Mouse (Mus musculus) myocyte (in vitro differentiated cells): ENCODE results near the gene Hist1h4f. TPM values are rescaled to one million over a fixed set of nuclear protein-coding genes. Genes with fewer than 3 reads are reported as not detected.
A peak's percentile ranks its signal among the peaks of the same experiment; 100 is the strongest.
"Not testable (repeated sequence)": the region's sequence is repeated elsewhere in the genome, so short reads cannot be mapped to it uniquely, and the experiment has no call there.

ENCODE experiments used
- H3K27me3 ChIP-seq: one replicate; pipeline ENCODE4 v1.6.1; 2011; ENCODE audit not compliant: control insufficient read depth, insufficient read depth, insufficient read length
- H3K36me3 ChIP-seq: one replicate; pipeline ENCODE4 v1.6.1; 2011; ENCODE audit not compliant: control insufficient read depth, insufficient read depth
- H3K4me2 ChIP-seq: one replicate; pipeline ENCODE4 v1.6.1; 2011; ENCODE audit warnings: low read depth, control low read depth
- H3K4me3 ChIP-seq: one replicate; pipeline ENCODE4 v1.5.1; 2011; ENCODE audit warnings: mild to moderate bottlenecking, control low read depth, moderate library complexity
- H3K79me2 ChIP-seq: one replicate; pipeline ENCODE4 v1.6.1; 2011; ENCODE audit not compliant: control insufficient read depth, insufficient read depth
- H3ac ChIP-seq: one replicate; pipeline ENCODE4 v1.6.1; 2011; ENCODE audit not compliant: control insufficient read depth, insufficient read length
- CEBPB ChIP-seq: IDR thresholded peaks from 2 replicates; pipeline ENCODE4 v1.6.1; 2011; ENCODE audit warnings: mild to moderate bottlenecking, moderate library complexity; ENCODE audit not compliant: poor library complexity, insufficient read depth, severe bottlenecking
- E2F4 ChIP-seq: IDR thresholded peaks from one replicate; pipeline ENCODE4 v1.6.1; 2011; ENCODE audit warnings: mild to moderate bottlenecking, control low read depth, moderate library complexity; ENCODE audit not compliant: insufficient read depth
- MYOD1 ChIP-seq, 3 experiments: IDR thresholded peaks; one replicate each; pipeline ENCODE4 v1.6.1; 2011; ENCODE audit warnings: control low read depth in 2 of 3, low read depth in 2 of 3, mild to moderate bottlenecking in 2 of 3, moderate library complexity in 1 of 3; ENCODE audit not compliant: insufficient read length in 2 of 3, control insufficient read depth in 1 of 3
- MYOG ChIP-seq, 3 experiments: IDR thresholded peaks; one replicate each; pipeline ENCODE4 v1.6.1; 2011; ENCODE audit warnings: control low read depth in 2 of 3, low read depth in 2 of 3, mild to moderate bottlenecking in 2 of 3; ENCODE audit not compliant: insufficient read length in 2 of 3, control insufficient read depth in 1 of 3, insufficient read depth in 1 of 3
- POLR2A ChIP-seq: IDR thresholded peaks from one replicate; pipeline ENCODE4 v1.6.1; 2011; ENCODE audit warnings: low read depth, mild to moderate bottlenecking, control low read depth, moderate library complexity; ENCODE audit not compliant: insufficient read length
- POLR2AphosphoS2 ChIP-seq: IDR thresholded peaks from one replicate; pipeline ENCODE4 v1.6.1; 2011; ENCODE audit warnings: low read depth, control low read depth; ENCODE audit not compliant: insufficient read length
- REST ChIP-seq: IDR thresholded peaks from one replicate; pipeline ENCODE4 v1.6.1; 2011; ENCODE audit warnings: mild to moderate bottlenecking, control low read depth, moderate library complexity; ENCODE audit not compliant: insufficient read depth, insufficient read length
- SRF ChIP-seq: IDR thresholded peaks from one replicate; pipeline ENCODE4 v1.6.1; 2011; ENCODE audit warnings: low read depth; ENCODE audit not compliant: control insufficient read depth, insufficient read length
- TCF12 ChIP-seq: IDR thresholded peaks from one replicate; pipeline ENCODE4 v1.6.1; 2011; ENCODE audit warnings: mild to moderate bottlenecking, control low read depth; ENCODE audit not compliant: poor library complexity, insufficient read depth, severe bottlenecking
- TCF3 ChIP-seq: IDR thresholded peaks from one replicate; pipeline ENCODE4 v1.6.1; 2011; ENCODE audit warnings: low read depth, control low read depth; ENCODE audit not compliant: insufficient read length
- USF1 ChIP-seq: IDR thresholded peaks from one replicate; pipeline ENCODE4 v1.6.1; 2011; ENCODE audit warnings: low read depth, mild to moderate bottlenecking, control low read depth, moderate library complexity
- polyA plus RNA-seq: library from polyadenylated mRNA; unstranded; fragments of >200 nt; fragmentation: generic; extraction: Trizol; gene quantifications from one replicate; pipeline ENCODE4 v1.2.1, GENCODE M21; 2012; ENCODE audit warnings: missing spikeins

Hist1h4f gene
- polyA plus RNA-seq, 1 experiment, result 4.1 TPM

DNA sequence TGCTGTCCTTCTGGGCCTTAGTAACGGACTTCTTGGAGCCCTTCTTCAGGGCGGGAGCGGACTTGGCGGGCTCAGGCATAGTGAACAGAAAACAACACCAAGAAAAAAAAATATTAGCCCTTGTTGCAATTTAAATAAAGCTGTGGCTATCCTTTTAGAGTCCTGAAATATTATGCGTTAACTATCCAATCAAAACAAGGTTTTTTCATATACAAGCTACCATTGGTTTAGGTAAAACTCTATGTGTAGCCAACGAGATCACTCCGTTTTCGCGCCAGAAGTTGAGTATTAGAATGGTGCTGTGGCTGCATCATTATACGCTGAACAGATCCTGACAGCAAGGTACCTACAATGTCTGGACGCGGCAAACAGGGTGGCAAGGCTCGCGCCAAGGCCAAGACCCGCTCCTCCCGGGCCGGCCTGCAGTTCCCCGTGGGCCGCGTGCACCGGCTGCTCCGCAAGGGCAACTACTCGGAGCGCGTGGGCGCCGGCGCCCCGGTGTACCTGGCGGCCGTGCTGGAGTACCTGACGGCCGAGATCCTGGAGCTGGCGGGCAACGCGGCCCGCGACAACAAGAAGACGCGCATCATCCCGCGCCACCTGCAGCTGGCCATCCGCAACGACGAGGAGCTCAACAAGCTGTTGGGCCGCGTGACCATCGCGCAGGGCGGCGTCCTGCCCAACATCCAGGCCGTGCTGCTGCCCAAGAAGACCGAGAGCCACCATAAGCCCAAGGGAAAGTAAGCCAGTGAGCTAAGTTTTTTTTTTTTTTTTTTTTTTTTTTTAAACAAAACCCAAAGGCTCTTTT is 17.7 kb downstream of the Hist1h4f start, which contains the start of gene Hist1h2af:
Gene Hist1h2af, plus strand, starts transcription at position 347 of the 808 bp plus-strand sequence.
- H3K36me3 ChIP-seq, H3K79me2 ChIP-seq, H3K27me3 ChIP-seq, H3ac ChIP-seq: not testable (repeated sequence)
- H3K4me3 ChIP-seq, result peak within 1 kb of the TSS; percentile 41
- TF ChIP-seq E2F4 (peak; percentile 68), POLR2A (peak; percentile 57), POLR2AphosphoS2 (peak; percentile 79)
- H3K4me2 ChIP-seq, result peak within 1 kb of the TSS; percentile 88

GRCm38 (mm10) chr13:23532262-23533075 is 19.0 kb downstream of the Hist1h4f start:
- no peaks in the 10 kb centered on the region for H3K27me3 ChIP-seq
- H3K79me2 ChIP-seq, result no peaks in the 10 kb centered on the region
- H3K4me2 ChIP-seq, result peak overlapping the region; percentile 79
- no peaks in the 10 kb centered on the region for H3K36me3 ChIP-seq
- H3ac ChIP-seq, result no peak overlapping the region
- TF ChIP-seq USF1 (no peak), MYOD1 (IDR thresholded peaks at IDR 0.05; ENCODE audit: control insufficient read depth in 1 of 3, insufficient read length in 2 of 3, low read depth in 2 of 3) (no peak)
- peak overlapping the region; percentile 41 for H3K4me3 ChIP-seq

GRCm38 (mm10) chr13:23530901-23531875 is 20.3 kb downstream of the Hist1h4f start, which contains the start of gene Hist1h4h:
Gene Hist1h4h (plus strand): TSS chr13:23531050.
- H3K4me2 ChIP-seq, result peak within 1 kb of the TSS; percentile 79
- no peaks in the 10 kb centered on the region for H3K36me3 ChIP-seq
- no peaks in the 10 kb centered on the region for H3K27me3 ChIP-seq
- no peaks in the 10 kb centered on the region for H3K79me2 ChIP-seq
- H3K4me3 ChIP-seq, result peak within 1 kb of the TSS; percentile 41
- H3ac ChIP-seq, result no peak within 1 kb of the TSS
- peak; percentile 100 for TF ChIP-seq POLR2AphosphoS2
- TF ChIP-seq MYOG (IDR thresholded peaks at IDR 0.05; ENCODE audit: control insufficient read depth in 1 of 3, insufficient read depth in 1 of 3, insufficient read length in 2 of 3, low read depth in 2 of 3), result no peak
- TF ChIP-seq SRF, result peak; percentile 35
- TF ChIP-seq TCF3, result no peak
- peak; percentile 70 for TF ChIP-seq CEBPB
- peak; percentile 3 for TF ChIP-seq E2F4
- TF ChIP-seq POLR2A, result peak; percentile 98

DNA sequence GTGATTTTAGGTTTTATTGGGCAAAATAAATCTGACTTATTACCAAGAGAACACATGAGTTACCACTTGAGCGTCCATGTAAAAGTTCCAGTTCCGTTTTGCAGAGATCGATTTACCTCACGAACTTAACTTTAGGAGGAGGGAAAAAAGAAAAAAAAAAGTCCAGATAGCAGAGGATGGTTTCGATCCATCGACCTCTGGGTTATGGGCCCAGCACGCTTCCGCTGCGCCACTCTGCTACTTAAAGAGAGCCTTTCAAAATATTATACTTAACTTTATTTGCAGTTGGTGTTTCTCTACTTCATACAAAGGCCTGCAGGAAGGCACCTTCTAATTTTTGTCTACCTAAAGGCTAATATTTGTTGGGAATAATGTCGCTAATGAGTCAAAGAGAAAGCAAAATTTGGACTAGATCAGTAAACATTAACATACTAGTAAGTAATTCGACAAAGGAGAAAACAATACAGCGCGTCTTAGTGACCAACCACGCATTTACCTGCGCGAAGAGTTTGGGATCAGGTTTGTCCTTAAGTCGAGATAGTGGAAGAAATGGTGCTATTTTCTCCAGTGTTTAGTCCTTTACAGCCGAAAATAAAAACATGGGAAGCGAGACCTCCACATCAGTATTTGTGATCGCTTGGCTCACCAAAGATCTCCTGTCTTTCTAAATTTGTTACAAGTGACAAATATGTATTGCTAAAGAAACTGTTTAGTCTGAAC is 21.1 kb downstream of the Hist1h4f start:
- Histone ChIP-seq H3K79me2 (no peaks in the 10 kb centered on the region), H3K4me3 (peak overlapping the region; percentile 41), H3K27me3 (no peaks in the 10 kb centered on the region), H3K4me2 (peak overlapping the region; percentile 79), H3ac (no peak overlapping the region), H3K36me3 (no peaks in the 10 kb centered on the region)
- TF ChIP-seq MYOG (IDR thresholded peaks at IDR 0.05; ENCODE audit: control insufficient read depth in 1 of 3, insufficient read depth in 1 of 3, insufficient read length in 2 of 3, low read depth in 2 of 3) (no peak), TCF12 (no peak), REST (no peak), E2F4 (peak; percentile 23), POLR2AphosphoS2 (no peak)
